Mouse (Mus musculus) forebrain, embryonic 10.5 days (tissue): ENCODE data around the gene Lrch4. TPM values are rescaled to one million over a fixed set of nuclear protein-coding genes. Genes with fewer than 3 reads are reported as not detected.

Source experiments
- DNase-seq: peaks from one replicate; pipeline ENCODE4 v3.0.0-alpha.2; 2017; ENCODE audit warnings: low spot score; ENCODE audit errors: extremely low spot score
- H3K27ac ChIP-seq: fragments of 300-500 bp; sonication (generic); 2 replicates; pipeline ENCODE4 v1.5.1; 2016; ENCODE audit warnings: mild to moderate bottlenecking
- H3K27me3 ChIP-seq: fragments of 300-500 bp; sonication (generic); 2 replicates; pipeline ENCODE4 v1.6.1; 2016; ENCODE audit warnings: mild to moderate bottlenecking; ENCODE audit not compliant: poor library complexity, severe bottlenecking
- H3K36me3 ChIP-seq: fragments of 300-500 bp; sonication (generic); replicated peaks from 2 replicates; pipeline ENCODE4 v1.6.1; 2016; ENCODE audit warnings: mild to moderate bottlenecking, moderate library complexity
- H3K4me1 ChIP-seq: fragments of 300-500 bp; sonication (generic); 2 replicates; pipeline ENCODE4 v1.6.1; 2016
- H3K4me3 ChIP-seq: fragments of 300-500 bp; sonication (generic); 2 replicates; pipeline ENCODE4 v1.5.1; 2016; ENCODE audit warnings: mild to moderate bottlenecking, moderate library complexity
- H3K9me3 ChIP-seq: fragments of 300-500 bp; sonication (generic); 2 replicates; pipeline ENCODE4 v1.6.1; 2016; ENCODE audit warnings: mild to moderate bottlenecking, moderate library complexity
- WGBS: fragments of 180-500 bp; shearing (Covaris S2); methylation state at CpG from one replicate; pipeline ENCODE4 v1.1.7; 2016; 5-methylcytosine and 5-hydroxymethylcytosine counted together
- polyA plus RNA-seq: library from polyadenylated mRNA; unstranded; fragments of >200 nt; fragmentation: Nextera tagmentation; extraction: Ambion mirVana; gene quantifications from 2 replicates; pipeline ENCODE4 v1.2.1, GENCODE M21; 2016

Lrch4 gene
- polyA plus RNA-seq, 1 experiment from 2014 or later: 29.0 TPM

DNA sequence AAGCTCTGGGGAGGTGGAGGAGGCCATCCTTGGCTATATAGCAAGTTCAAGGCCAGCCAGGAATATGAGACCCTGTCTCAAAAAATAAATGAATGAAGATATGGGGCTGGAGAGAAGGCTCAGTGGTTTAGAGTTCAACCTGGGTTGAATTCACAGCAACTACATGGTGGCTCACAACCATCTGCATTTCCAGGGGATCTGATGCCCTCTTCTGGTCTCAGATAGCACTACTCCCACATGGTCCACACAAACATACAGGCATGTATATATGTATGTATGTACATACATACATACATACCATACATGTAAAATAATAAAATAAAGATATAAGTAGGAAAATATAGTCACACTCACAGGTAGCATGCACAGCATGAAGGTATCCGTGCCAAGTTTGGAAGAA is 41.3 kb downstream of the Lrch4 start:
- no peak for DNase-seq
- WGBS: 93% methylated on average over 1 of the region's 1 CpGs

DNA sequence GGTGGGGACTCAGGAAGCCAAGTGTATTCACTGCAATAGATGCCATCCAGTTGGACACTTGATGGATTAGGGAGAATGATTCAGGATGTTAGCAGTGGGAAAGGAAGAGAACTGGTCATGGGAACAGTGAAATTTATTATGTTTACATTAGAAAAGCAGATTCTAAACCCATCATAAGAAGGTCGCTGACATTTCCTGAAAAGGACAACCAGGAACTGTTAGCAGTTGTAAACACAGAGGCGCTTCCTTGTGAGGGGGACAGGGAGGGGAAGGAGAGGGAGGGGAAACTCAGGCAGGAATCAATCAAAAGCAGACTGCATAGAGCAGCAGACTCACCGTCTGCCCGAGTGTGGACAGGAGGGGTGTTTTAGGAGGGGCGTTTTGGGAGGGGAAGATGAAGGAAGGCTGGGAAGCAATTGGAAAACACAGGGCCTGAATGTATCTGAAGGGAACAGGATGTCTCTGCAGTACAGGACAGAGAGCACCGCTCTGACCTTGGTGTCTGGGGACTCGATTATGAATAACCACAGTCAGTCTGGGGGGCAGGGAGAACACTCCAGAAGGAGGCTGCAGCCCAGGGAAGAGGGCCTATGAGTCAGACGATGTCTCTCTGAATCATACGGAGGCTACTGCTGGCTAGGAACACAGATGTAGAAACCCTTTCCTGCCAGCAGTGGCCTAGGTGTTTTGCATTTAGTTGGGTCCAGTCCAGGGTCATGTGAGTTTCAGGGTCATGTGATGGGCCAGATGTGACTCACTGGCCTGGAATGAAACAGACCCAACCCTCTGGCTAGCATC is 42.7 kb downstream of the Lrch4 start:
- Histone ChIP-seq H3K4me1 (peaks cover 12% of the 10 kb centered on the region), H3K27ac (peak overlapping the region; percentile 26), H3K4me3 (no peak overlapping the region), H3K27me3 (no peaks in the 10 kb centered on the region), H3K36me3 (peaks cover 46% of the 10 kb centered on the region), H3K9me3 (0 out of 2 replicates have a peak, but pooled peaks cover 3% of the 10 kb centered on the region)
- 61% methylated on average over 9 of the region's 9 CpGs for WGBS
- DNase-seq: no peak

More for the DNA sequence above, 41.3 kb downstream of the Lrch4 start:
- Histone ChIP-seq H3K9me3 (0 out of 2 replicates have a peak, but pooled peaks cover 3% of the 10 kb centered on the region), H3K4me3 (no peak overlapping the region), H3K27me3 (no peaks in the 10 kb centered on the region), H3K27ac (no peak overlapping the region), H3K4me1 (peaks cover 12% of the 10 kb centered on the region), H3K36me3 (peaks cover 51% of the 10 kb centered on the region)

DNA sequence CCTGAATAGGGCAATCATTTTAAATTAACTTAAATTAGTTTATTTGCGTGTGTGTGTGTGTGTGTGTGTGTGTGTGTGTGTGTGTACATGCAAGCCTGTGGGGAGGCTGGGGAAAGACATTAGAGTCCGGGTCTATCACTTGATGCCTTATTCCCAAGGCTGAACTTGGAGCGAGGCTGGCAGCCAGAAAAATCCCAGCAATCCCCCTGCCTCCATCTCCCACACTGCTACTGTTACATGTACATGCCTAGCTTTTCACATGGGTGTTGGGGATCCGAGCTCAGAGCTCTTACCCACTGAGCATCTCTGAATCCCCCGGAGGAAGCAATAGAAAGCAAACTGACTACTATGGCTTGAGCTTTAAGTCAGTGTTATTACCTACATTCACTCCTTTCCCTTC is 43.4 kb downstream of the Lrch4 start:
- no peak for DNase-seq
- Histone ChIP-seq H3K9me3 (0 out of 2 replicates have a peak, but pooled peaks cover 3% of the 10 kb centered on the region), H3K4me1 (peaks cover 12% of the 10 kb centered on the region), H3K4me3 (no peak overlapping the region), H3K27ac (no peak overlapping the region), H3K36me3 (peaks cover 46% of the 10 kb centered on the region), H3K27me3 (no peaks in the 10 kb centered on the region)
- 83% methylated on average over 5 of the region's 5 CpGs for WGBS

DNA sequence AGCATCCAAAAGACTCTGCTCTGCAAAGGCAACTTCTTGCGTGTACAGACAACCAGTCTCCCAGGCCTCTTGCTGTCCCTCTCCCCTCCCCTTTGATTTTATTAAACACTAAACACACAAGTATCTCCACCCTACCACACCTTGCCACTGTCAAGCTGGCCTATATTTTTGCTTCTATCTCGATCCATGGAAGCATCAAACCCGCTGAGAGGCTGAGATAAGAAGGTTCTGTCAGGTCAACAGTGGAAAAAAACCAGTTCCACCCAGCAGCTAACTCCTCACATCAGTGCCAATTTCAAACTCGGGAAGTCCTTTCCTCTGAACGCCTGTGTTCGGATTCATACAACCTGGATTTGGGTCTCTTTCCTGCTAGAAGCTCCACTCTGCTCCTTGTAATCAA is 44.1 kb downstream of the Lrch4 start:
- H3K27ac ChIP-seq: no peak overlapping the region
- H3K4me3 ChIP-seq: no peak overlapping the region
- H3K4me1 ChIP-seq: peaks cover 12% of the 10 kb centered on the region
- H3K9me3 ChIP-seq: no peaks in the 10 kb centered on the region
- no peaks in the 10 kb centered on the region for H3K27me3 ChIP-seq
- DNase-seq: no peak
- 92% methylated on average over 6 of the region's 6 CpGs for WGBS
- peaks cover 46% of the 10 kb centered on the region for H3K36me3 ChIP-seq

DNA sequence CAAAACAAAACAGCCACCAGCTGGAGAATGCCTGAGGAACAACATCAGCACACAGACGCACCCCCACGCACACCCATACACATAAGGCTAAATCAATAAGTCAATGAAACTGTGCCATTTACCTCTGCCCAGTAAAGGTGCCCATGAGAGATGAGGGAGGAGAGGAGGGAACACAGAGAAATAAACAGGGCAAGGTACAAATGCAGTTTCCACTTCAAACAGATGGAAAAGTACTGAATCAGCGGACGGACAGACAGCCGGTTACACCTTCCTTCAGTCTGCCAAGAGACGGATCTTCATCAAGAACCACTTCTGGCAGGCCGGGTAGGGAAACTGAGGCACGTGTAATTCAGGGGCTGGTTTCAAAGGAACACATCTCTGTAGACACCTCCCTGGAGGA is 45.9 kb downstream of the Lrch4 start:
- Histone ChIP-seq H3K4me1 (peaks cover 12% of the 10 kb centered on the region), H3K4me3 (no peak overlapping the region), H3K36me3 (peaks cover 56% of the 10 kb centered on the region), H3K27ac (no peak overlapping the region), H3K27me3 (no peaks in the 10 kb centered on the region), H3K9me3 (no peaks in the 10 kb centered on the region)
- WGBS: 94% methylated on average over 8 of the region's 8 CpGs
- DNase-seq: no peak

DNA sequence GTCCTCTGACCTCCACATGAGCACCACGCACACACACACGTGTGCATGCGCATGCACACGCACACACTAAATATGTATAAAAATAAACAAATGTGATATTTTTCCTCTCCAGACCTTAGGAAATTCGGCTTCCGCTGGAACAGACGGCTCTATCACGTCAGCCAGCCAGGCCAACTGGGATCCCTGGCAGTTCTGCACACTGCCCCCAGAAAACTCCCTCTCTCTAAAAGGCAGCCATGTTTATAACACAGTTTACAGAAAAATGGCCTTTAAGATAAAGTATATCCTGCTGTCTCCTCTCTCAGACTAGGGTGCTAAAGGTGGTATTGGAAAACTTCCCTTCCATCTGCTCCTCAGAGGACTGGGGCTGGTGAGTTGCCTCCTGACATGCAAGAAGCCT is 48.9 kb downstream of the Lrch4 start:
- no peak for DNase-seq
- no peaks in the 10 kb centered on the region for H3K27me3 ChIP-seq
- peaks cover 11% of the 10 kb centered on the region for H3K4me1 ChIP-seq
- no peak overlapping the region for H3K4me3 ChIP-seq
- H3K9me3 ChIP-seq: no peaks in the 10 kb centered on the region
- WGBS: 95% methylated on average over 8 of the region's 8 CpGs
- no peak overlapping the region for H3K27ac ChIP-seq
- H3K36me3 ChIP-seq: peaks cover 73% of the 10 kb centered on the region

DNA sequence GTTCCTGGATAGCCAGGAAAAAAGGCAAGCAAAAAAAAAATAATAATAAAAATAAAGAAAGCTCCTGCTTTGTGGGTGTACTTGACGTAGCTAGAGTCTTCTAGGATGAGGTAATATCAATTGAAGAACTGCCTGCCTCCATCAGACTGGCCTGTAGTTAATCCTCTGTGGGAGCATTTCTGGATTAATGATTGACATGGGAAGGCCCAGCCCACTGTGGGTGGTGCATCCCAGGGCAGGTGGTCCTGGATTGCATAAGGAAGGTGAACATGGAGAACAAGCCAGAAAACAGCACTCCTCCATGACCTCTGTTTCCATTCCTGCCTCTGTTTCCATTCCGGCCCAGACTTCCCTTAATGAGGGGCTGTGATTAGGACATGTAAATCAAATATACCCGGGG is 49.8 kb downstream of the Lrch4 start:
- Histone ChIP-seq H3K27me3 (no peaks in the 10 kb centered on the region), H3K4me1 (peaks cover 19% of the 10 kb centered on the region), H3K36me3 (peaks cover 73% of the 10 kb centered on the region), H3K4me3 (no peak overlapping the region), H3K27ac (no peak overlapping the region), H3K9me3 (no peaks in the 10 kb centered on the region)
- WGBS: 91% methylated on average over 3 of the region's 3 CpGs
- DNase-seq: no peak

DNA sequence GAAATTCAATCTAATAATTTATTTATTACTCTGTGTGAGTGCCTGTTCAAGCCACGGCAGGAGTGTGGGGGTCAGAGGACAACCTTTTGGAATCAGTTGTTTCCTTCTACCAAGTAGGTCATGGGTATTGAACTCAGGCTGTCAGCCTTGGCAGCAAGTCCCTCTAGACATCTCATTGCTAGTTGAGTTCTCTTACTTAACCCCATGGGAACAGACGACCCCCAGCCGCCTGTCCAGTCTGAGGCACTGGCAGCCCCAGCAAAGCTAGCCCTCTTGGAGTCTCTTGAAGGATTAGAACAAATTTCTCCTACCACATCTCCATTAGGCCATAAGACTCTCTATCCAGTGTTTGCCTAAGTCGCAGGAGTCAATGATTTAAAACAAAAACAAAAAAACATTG is 50.8 kb downstream of the Lrch4 start:
- Histone ChIP-seq H3K4me1 (peaks cover 28% of the 10 kb centered on the region), H3K4me3 (no peak overlapping the region), H3K36me3 (peaks cover 69% of the 10 kb centered on the region), H3K27me3 (no peaks in the 10 kb centered on the region), H3K27ac (no peak overlapping the region), H3K9me3 (no peaks in the 10 kb centered on the region)
- 95% methylated on average over 4 of the region's 4 CpGs for WGBS
- no peak for DNase-seq

DNA sequence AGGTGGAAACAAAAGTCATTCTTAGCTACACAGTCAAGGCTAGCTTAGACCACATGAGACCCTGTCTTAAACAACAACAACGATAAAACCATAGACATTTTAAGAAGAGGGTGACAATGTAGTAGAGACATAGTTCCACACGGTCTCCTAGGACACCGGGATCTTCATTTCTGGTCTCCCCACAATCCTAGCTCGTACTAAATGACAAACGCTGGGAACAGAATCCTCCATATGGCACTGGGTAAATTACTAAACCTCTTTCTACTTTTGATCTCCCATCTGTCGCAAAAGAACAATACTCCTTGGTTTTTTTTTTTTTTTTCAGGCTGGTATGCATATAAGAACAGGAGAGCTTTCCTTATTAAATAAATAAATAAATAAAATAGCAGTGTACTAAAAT is 53.6 kb downstream of the Lrch4 start:
- Histone ChIP-seq H3K27ac (no peak overlapping the region), H3K36me3 (peaks cover 46% of the 10 kb centered on the region), H3K4me1 (peaks cover 34% of the 10 kb centered on the region), H3K4me3 (peak overlapping the region; percentile 82; the same call in 1 of the 2 replicates), H3K9me3 (no peaks in the 10 kb centered on the region), H3K27me3 (peaks cover 15% of the 10 kb centered on the region)
- DNase-seq: no peak
- 96% methylated on average over 6 of the region's 6 CpGs for WGBS

DNA sequence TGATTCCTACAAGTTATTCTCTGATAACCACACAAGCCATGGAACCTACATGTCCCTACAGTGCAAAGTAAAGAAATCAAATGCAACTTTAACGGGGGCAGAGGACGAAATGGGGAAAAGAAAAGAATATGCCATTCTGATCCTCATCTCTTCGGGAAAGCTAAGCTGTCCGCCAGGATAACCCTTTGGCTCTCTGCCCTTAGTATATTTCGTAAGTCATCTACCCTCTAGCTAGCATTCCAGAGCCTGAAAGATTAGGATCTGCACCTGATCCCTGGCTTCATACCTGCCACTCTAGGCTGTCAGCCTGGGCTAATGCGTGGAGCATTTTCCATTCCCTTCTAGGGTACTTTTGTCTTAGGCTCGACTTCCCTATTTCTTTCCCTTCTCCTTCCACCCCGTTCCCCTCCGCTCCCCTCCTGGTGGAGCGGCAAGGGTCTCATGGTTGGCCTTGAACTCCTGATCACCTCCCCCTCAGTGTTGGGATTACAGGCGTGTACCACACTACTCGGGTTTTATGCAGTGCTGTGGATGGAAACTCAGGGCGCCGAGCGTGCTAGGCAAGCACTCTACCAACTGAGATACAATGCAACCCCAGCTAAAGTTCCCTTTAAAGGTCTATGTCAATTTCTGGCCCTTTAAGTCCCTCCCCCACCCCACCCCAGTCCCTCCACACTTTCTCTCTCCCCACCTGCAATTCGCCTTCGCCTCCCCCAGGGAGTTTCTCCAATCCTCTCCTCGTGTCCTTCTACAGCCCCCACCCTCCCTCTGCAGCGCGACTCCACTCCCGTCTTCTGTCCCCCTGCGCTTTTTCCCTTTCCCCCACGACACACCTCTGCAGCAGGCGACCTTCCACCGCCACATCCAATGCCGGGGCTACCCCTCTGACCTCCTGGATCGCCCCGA is 54.7 kb downstream of the Lrch4 start:
- WGBS: 19% methylated on average over 28 of the region's 28 CpGs
- Histone ChIP-seq H3K9me3 (no peaks in the 10 kb centered on the region), H3K4me3 (peak overlapping the region; percentile 82), H3K36me3 (peaks cover 35% of the 10 kb centered on the region), H3K27me3 (peaks cover 15% of the 10 kb centered on the region), H3K27ac (peak overlapping the region; percentile 91), H3K4me1 (peaks cover 34% of the 10 kb centered on the region)
- no peak for DNase-seq

DNA sequence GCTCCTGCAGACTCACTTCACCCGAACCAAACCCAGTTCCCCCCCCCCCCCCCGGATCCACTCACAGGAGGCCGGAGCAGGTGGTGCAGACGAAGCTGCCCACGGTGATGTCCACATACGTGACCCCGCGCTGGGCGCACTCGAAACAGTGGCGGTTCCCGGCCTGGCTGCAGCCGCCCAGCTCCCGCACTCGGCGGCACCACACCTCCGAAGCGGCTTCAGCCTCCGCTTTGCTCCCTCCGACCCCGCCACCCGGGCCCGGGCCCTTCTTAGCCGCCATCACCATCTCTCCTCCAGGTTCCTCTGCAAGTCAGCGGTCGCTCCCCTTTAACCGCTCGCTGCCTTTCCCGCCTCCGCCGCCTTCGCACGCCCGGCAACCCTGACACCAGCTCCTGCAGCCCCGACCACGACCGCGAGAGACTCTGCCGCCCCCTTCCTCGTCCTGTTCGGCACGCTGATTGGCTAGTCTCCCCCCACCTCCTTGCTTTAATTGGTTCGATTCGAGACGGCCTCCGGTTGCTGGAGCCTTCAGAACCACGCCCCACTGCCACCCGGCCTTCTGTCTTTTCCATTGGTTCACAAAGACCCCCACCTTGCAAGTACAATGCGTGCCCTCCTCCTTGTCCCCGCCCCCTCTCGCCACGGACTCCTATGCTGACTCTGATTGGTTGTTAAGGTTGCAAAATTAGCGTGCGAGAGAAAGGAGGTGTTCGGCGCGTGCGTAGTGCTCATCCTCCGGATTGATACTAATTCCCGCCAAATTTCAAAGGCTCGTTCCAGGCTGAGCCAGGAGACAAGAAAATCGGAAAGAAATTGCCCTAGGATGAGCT is 55.6 kb downstream of the Lrch4 start, which contains the start of gene Agfg2:
Agfg2 (minus strand) TSS at position 433 of the 830 bp plus-strand sequence.
- H3K27ac ChIP-seq: peak within 1 kb of the TSS; percentile 91
- peaks cover 28% of the 10 kb centered on the region for H3K36me3 ChIP-seq
- no peaks in the 10 kb centered on the region for H3K9me3 ChIP-seq
- H3K4me1 ChIP-seq: peaks cover 34% of the 10 kb centered on the region
- H3K4me3 ChIP-seq: peak within 1 kb of the TSS; percentile 82
- peaks cover 15% of the 10 kb centered on the region for H3K27me3 ChIP-seq
- peak; percentile 99 for DNase-seq
- WGBS: under 1% methylated on average over 62 of the region's 62 CpGs

DNA sequence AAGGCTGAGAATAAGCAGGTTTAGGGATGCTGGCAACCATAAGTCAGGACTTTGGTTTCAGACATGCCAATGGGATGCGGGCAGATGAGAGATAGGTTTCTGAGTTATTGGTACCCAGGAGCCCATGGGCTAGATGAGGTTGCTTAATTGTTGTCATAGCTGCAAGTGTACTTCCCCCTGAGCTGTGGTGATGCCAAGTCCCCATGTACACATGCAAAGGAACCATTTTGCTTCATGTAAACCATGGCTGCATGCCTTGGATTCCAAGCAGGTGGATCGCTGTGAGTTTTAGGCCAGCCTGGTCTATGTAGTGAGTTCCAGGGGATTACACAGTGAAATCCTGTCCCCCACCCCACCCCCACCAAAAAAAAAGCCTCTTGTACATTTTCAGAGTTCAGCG is 56.7 kb downstream of the Lrch4 start:
- Histone ChIP-seq H3K4me1 (peaks cover 34% of the 10 kb centered on the region), H3K36me3 (peaks cover 18% of the 10 kb centered on the region), H3K27me3 (peaks cover 15% of the 10 kb centered on the region), H3K4me3 (no peak overlapping the region), H3K9me3 (no peaks in the 10 kb centered on the region), H3K27ac (peak overlapping the region; percentile 75; the same call in 1 of the 2 replicates)
- WGBS: 93% methylated on average over 3 of the region's 3 CpGs
- DNase-seq: no peak
